Mouse (Mus musculus): ENCODE results near the gene Tmem209. TPM values are rescaled to one million over a fixed set of nuclear protein-coding genes. Genes with fewer than 3 reads are reported as not detected.

Gene Tmem209
- 29.7 and 34.4 TPM in 2 replicates for total RNA-seq (2017)

DNA sequence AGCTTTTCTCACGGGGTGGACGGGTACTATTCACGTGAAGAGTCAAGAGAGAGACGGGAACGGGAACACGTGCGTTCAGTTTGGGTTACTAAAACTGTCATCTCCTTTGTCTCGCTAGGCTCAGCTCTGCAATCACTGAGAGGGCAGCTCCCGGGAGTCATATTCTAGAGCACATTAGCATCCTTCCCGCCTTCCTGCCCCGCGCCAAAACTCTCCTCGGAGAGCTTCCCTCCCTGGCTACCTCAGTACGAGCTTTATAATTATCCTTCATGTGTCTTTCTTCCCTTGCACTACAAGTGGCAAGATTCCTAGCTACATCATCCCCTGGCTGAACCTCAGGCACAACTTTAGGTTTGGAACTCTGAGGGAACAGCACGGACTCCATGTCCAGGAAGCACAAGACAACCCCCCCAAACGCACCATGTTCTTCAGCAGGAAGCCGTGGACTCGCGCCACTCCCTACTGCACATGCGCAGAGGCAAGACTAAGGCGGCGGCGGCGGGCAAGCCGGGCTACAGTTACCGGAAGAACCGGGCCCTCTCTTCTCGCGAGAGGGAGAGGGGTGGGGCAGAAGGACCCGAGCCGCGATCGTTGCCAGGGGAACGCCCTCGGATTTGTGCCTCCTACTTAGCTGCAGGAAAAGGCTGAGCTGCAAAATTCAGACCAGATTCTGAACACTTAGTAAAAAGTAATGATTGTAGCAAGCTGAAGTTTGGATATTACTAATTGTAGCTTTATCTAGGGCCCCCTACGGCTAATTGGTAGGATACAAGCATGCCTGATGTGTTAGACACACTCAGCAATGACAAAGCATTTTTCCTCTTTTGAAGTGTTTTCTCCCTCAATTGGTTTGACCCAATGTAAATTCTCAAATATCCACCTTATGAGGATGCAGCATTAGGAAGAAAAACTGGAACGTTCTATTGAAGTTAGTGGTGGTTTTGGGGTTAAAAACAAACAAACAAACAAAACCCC lies at the start of gene Tmem209, which contains the start of gene Ssmem1:
TSS of gene Tmem209 (minus strand) at position 519 of the 975 bp plus-strand sequence.
TSS of gene Ssmem1 (plus strand) at position 585 of the 975 bp plus-strand sequence.
- ATAC-seq (ENCODE audit: extremely low read depth, insufficient number of reproducible peaks, low FRiP score, poor library complexity, severe bottlenecking): peak; percentile 97

DNA sequence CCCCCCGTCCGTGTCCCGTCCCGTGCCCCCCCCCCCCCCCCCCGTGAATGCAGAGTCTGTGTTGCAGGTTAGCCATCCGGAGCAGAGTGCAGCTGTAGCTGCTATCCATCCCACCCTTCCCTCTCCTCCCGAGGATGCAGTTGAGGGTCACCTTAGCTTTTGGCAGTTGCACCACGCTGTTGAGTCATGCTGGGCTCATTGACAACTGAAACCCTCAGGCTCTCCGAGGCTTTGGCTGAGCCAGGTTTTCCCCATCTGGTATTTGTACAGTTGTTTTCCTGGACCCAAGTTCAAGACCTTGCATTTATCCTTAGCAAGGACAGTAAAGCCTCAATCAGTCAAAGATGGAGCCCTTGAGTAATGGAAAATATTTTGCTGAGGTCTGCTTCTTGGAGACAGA lies 46.5 kb upstream of the Tmem209 start:
- no peak for ATAC-seq (ENCODE audit: extremely low read depth, insufficient number of reproducible peaks, low FRiP score, poor library complexity, severe bottlenecking)

DNA sequence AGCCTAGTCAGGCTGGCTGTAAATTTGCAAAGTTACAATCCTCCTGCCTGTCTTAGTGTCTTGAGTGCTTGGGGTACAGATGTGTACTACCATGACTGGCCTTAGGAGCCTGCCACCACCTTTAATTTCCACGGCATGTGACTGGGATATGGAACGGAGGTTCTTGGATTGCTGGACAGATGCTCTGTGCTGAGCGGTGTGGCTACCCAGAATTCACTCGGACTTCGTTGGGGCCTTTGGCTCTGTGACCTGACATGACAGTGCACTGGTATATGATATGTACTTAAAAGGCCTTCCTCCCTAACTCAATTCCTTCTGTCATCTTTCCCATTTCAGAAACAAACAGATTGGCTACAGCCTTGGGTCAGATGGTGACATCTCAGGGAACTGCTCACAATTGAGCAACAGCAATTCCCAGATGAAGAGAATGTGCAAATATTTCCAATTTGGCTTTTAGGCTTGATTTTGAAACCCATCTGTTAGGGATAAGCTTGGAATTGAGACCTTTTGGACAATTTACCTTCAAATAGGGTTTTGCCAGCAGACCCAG lies 45.1 kb upstream of the Tmem209 start:
- no peak for ATAC-seq (ENCODE audit: extremely low read depth, insufficient number of reproducible peaks, low FRiP score, poor library complexity, severe bottlenecking)

DNA sequence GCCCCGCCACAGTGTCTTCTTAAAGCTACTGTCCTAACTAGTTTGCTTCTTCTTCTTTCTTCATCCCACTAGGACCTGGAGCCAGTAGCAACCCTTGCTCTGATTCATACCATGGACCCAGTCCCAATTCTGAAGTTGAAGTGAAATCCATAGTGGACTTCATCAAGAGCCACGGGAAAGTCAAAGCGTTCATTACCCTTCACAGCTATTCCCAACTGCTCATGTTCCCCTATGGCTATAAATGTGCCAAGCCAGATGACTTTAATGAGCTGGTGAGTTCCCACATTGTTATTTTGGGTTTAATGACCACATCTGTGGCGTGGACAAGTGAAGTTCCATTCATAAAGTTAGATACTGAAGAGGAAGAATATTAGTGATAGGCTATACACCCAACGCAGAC lies 44.5 kb upstream of the Tmem209 start:
- ATAC-seq (ENCODE audit: extremely low read depth, insufficient number of reproducible peaks, low FRiP score, poor library complexity, severe bottlenecking): no peak

DNA sequence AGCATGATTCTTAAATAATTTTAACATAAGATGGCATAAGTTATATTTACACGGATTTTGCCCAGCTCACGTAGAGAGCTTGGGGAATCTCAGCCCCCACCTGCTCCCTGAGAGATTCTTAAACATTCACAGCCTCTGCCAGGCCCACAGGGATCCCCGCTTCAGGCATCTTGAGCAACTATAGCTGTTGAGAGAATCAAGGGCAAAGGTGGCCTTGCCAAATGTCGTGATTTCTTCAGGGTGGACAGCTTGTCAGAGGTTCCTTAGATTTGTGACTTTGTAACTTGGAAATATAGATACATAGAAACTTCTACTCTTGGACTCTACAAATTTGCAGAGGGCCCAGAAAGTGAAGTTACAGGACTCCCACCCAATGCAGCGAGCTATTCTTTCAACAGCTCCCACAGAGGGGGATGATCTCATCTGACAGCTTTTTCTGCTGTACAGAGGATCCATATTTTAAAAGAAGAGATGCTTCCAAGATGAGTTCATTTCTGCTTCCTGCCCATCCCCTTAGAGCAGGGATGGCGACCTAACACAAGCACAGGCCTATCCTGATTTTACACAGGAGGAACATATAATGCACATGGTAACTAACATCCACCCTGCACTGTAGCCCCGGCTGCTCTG lies 43.9 kb upstream of the Tmem209 start:
- ATAC-seq (ENCODE audit: extremely low read depth, insufficient number of reproducible peaks, low FRiP score, poor library complexity, severe bottlenecking): no peak

DNA sequence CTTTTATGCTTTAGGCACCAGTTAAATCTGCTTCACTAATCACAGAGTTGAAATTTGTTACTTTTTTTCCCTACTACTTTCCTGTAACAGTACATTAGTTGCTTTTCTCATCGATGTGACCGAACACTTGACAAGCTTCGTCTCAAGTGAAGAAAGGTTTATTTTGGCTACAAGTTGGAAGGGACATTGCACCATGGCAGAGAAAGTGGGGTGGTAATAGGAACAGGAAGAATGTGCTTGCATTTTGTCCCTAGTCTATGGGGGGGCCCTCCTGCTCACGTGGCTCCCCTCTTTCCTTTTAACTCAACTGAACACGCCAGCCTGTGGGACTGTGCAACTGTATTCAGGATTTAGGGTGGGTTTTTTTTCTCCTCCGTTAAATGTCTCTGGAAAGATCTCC lies 43.0 kb upstream of the Tmem209 start:
- ATAC-seq (ENCODE audit: extremely low read depth, insufficient number of reproducible peaks, low FRiP score, poor library complexity, severe bottlenecking): no peak

DNA sequence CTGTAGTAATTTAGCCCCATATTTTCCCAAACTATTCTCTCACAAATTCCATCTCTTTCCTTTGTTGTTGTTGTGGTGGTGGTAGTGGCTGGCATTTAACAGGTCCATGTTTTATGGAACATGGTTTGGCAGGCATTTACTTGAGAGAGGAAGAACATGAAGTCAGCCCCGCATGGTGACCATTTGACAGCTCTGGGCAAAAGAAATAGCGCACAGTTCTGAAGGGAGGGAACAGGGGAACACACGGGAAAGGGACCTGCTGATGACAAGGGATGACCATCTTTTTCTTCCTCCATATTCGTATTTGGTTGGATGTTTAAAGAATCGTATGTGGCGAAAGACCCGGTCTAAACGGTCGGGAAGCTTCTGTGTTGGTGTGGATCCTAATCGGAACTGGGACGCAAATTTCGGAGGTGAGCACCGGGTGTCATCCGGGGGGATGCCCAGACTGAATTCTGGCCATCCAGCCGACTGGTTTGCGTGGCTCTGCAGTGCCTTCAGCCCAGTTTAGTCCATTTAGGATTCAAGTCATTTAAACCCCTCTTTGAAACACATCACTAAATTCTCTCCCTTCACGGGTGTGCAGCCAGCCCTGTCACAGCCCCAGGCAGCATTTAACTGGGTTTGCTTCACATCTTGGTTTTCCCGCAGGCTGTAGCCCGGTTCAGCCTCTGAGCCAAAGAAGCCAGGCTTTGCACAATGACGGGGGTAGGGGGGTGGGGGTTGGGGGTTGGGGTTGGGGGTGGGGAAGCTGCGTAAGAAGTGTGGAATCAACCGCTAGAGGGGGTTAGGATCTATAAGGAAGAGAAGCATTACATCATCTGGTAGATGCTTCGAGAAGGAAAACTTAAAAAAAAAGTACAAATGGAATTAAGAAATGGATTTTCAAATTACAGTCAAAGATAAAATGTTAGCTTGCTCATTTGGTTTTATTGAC lies 42.3 kb upstream of the Tmem209 start:
- no peak for ATAC-seq (ENCODE audit: extremely low read depth, insufficient number of reproducible peaks, low FRiP score, poor library complexity, severe bottlenecking)

DNA sequence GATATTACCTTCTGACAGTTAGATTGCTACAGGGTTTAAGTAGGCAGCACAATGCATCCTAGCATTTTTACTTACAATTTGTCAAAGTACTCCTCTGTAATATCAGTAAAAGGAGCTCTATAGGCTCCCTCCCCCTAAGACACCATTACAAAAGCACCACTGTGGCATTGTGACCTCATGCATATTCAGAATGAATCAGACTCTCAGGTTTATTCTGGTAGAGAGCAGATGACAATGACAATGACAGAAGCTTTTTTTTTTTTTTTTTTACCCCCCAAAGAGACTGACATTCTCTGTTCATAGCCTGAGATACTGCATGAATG lies 41.6 kb upstream of the Tmem209 start:
- no peak for ATAC-seq (ENCODE audit: extremely low read depth, insufficient number of reproducible peaks, low FRiP score, poor library complexity, severe bottlenecking)

DNA sequence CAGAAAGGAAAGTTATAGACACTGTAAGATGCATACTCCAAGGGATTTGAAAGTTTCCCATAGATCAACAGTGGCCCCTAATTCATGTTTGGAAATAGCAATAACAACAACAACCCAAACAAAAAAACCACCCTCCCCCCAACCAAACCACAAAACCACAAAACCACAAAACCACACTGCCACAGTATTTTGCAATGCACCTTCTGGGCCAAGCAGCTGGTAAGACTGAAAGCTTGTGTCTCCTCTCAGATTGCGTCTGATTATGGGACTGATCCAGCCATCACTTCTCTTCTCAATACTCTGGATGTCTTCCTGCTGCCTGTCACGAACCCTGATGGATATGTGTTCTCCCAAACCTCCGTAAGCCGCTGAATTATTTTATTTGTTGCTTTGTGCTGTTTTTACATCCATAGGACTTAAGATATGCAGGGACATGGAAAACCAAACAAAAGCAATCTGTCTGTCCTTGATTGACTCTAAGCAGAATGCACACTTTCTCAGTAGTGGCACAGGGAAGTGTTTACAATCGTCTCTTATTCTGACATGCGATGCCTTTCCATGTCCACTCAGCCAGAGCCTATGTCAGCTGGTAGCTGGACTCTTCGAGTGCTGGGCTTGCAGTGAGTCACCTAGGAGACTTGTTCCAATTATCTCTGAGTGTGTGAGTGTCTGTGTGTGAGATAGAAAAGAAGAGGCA lies 41.1 kb upstream of the Tmem209 start:
- ATAC-seq (ENCODE audit: extremely low read depth, insufficient number of reproducible peaks, low FRiP score, poor library complexity, severe bottlenecking): no peak

DNA sequence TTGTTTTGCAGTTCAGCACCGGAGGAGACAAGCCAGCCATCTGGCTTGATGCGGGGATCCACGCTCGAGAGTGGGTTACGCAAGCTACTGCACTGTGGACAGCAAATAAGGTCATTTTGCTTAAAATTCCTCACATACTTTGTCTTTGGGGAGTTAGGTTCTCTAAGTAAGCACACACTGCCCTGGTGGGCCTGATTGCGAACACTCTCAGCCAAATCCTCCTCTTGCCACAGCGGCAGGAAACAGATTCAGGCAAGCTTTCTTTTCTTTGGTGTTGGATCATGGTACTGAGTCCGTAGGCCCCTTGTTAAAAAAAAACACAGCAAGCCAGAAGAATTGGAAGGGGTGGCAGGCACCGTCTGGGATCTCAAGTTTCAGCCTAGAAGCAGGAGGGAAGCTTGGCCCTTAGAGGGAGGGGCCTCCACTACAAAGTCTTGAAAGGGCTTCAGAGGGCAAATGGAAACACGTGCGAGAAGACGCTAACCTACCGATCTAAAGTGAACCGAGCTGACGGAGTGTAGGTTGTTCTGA lies 39.7 kb upstream of the Tmem209 start:
- no peak for ATAC-seq (ENCODE audit: extremely low read depth, insufficient number of reproducible peaks, low FRiP score, poor library complexity, severe bottlenecking)

DNA sequence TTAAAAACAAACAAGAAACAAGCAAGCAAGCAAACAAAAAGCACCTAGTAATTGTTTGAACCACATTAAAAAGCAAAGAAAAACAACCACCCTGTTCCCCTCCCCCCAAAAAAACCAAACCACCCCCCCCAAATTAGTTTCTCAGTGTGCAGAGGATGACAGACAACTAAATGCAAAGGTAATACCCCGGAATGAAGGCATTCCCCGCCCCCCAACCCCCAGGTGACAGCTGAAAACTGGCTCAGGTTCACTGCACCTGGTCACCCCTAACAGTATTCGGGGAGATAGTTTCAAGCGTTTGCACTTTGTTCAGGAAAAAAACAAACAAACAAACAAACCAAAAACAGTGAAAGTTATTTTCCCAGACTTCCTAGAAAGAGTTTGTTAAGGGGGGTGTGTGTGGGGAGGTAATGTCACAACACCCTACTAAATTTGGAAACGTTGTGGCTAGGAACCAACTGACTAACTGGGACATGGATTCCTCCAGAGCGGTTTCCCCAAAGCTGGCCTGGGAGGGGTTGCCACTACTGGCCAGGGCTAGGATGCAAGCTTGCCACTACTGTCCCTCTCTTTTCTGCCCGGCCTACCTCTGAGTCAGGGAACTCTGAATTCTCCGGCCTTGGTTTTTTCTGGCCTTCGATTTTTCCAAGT lies 38.2 kb upstream of the Tmem209 start:
- ATAC-seq (ENCODE audit: extremely low read depth, insufficient number of reproducible peaks, low FRiP score, poor library complexity, severe bottlenecking): no peak

DNA sequence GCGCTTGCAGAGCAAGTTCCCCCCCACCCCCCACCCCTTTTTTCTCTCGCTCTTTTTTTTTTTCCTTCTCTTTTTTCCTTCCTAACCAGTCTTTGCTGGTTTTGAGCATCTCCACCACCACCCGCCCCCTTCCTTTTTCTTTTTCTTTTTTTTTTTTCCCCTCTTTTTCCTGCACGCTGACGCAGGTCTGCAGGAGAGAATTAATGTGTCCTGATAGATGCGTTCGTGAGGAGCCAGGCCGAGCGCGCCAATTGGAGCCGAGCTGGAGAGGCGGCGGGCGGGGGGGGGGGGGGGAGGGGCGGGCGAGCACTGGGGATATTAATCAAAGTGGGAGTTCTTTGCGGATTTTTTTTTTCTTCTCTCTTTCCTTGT lies 37.7 kb upstream of the Tmem209 start:
- ATAC-seq (ENCODE audit: extremely low read depth, insufficient number of reproducible peaks, low FRiP score, poor library complexity, severe bottlenecking): no peak

DNA sequence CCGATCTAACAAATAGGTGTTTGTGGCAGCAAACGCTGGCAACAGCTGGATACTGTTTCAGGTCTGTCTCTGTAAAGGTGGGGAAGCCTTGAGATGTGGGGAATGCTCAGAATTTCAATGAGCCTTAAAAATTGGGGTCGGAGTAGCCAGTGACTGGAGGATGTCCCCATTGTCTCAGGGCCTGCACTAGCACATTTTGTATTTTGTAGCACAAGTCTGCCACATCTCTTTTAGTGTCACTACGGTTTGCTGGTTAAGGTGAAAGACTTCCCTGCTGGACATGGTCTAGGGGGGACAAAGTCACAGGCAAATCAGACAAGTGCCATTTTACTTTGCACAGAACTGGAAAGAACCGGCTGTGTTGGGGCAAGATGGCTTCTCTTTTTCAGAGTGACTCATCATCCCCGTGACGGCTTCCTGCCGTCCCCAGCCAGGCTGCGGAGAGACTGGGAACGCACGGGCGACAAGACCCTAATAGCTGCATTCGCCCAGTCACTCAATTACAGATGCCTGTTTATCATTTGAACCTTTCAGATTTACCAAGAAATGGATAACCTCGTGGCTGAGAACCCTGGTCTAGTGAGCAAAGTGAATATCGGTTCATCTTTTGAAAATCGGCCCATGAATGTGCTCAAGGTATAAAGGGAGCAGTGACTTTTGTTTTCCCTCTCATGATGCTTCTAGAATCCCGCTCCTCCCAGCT lies 37.1 kb upstream of the Tmem209 start:
- ATAC-seq (ENCODE audit: extremely low read depth, insufficient number of reproducible peaks, low FRiP score, poor library complexity, severe bottlenecking): peak; percentile 60; the same call in 1 of the 2 replicates

DNA sequence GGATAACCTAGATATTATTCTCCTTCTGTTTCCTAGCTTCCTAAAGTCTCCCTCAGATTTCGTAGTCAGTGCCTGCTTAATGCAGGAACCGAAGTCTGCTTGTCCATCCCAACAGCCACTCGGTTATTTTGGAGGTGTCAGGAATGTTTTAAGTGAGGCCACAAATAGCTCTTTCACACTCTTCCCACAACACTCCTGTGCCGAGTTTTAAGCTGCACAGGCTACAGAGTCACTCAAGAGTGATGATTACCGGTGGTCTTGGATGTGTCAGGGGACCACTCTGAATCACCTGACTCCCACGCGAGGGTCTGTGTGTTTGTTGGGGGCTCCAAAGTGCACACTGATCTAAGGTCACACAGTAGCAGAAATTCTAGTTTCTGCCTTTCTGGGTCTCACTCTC lies 36.1 kb upstream of the Tmem209 start:
- no peak for ATAC-seq (ENCODE audit: extremely low read depth, insufficient number of reproducible peaks, low FRiP score, poor library complexity, severe bottlenecking)

DNA sequence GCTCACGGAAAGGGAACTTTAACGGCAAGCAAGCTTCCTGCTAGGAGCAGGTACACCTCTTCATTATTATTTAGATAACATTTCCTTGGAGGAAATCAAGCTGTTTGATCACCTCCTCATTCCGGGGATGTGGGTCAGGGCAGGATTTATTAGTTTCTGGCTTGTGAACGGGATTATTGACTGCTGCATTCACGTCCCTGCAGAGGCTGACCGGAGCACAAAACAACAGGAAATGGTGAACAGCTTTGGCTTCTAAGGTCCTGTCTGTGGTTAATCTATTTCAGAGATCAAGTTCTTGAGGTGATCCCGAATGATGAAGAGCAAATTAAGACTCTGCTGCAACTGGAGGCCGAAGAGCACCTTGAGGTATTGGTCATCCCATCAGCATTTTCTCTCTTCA lies 34.3 kb upstream of the Tmem209 start:
- ATAC-seq (ENCODE audit: extremely low read depth, insufficient number of reproducible peaks, low FRiP score, poor library complexity, severe bottlenecking): no peak

DNA sequence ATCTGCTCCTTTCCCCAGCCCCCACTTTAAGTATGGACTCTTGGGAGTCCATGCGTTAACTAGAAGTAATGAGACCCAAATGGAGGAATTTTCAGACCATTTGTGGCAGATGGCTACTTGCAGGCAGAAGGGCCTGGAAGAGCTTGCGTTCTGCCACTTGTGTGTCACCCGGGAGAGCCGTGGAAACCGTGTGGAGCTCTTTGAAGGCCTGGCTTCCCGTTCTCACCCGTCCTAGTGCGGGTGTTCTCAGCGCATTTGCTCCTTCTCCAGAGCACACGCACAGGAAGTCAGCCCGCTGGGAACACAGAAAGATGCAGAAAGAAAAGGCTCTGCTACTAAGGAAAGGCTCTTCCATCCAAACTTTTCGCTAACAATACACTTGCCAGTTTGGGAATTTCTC lies 33.5 kb upstream of the Tmem209 start:
- no peak for ATAC-seq (ENCODE audit: extremely low read depth, insufficient number of reproducible peaks, low FRiP score, poor library complexity, severe bottlenecking)

DNA sequence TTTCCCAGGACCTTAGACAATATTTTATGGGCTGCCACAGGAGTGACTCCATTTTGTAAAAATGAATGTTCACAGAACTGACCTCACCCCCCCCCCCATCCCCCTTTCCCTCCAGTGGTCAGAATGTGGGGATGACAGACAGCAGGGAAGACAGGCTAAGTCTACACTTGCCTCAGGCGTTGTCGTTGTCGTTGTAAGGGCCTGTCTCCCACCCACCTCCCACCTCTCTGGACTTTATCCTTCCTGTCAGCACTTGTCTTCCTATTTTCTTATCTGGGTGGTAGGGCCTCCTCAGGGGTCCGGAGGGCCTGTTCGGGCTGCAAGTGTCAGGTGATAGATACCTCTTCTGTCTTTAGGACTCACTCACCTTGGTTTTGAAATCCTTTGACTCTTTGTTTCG lies 32.7 kb upstream of the Tmem209 start:
- no peak for ATAC-seq (ENCODE audit: extremely low read depth, insufficient number of reproducible peaks, low FRiP score, poor library complexity, severe bottlenecking)

Measured in neutrophil, adult 5-6 weeks (primary cell).